Mouse (Mus musculus) liver, postnatal 0 days (tissue): ENCODE measurements at regions not wholly inside any gene's neighbourhood (a gene's known extent, or its start where the extent isn't known, plus 50 kb on each side); places are given as distances from the start of the nearest gene placed in this dataset.

Experiments
- CTCF ChIP-seq: sonication (generic); IDR thresholded peaks from 2 replicates; pipeline ENCODE4 v1.5.1; 2016; ENCODE audit warnings: antibody characterized with exemption, low read depth
- EP300 ChIP-seq: IDR thresholded peaks from 2 replicates; pipeline ENCODE4 v1.6.1; 2016; ENCODE audit warnings: antibody characterized with exemption, low read depth, mild to moderate bottlenecking

DNA sequence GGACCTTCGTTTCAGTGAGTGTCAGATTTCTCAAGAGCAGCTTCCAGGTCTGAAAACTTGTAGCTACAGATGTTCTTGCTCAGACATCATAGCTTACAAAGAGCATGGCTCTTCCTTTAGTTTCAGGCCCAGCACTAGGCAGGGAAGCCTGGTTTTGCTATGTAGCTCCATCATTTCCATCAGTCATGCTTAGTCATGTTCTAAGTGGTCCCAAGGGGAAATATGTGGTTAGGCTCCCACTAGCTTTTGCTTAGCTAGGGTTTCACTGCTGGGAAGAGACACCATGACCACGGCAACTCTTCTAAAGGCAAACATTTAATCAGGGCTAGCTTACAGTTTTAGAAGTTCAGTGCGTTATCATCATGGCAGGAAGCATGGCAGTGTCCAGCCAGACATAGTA lies 652.5 kb upstream of the Fam160b2 start:
- TF ChIP-seq EP300 (no peak), CTCF (no peak)
